Mouse (Mus musculus): ENCODE results near the gene Tns1. TPM values are rescaled to one million over a fixed set of nuclear protein-coding genes. Genes with fewer than 3 reads are reported as not detected.

The Tns1 gene
- polyA plus RNA-seq, 1 experiment from 2014 or later, result 84.7 TPM

- WGBS (ENCODE audit: missing documents), result 63% methylated on average over 10 of the region's 12 CpGs
Measured at GRCm38 (mm10) chr1:73962668-73963371, 161.4 kb downstream of the Tns1 start.

GRCm38 (mm10) chr1:73962049-73962448 is 162.2 kb downstream of the Tns1 start:
- WGBS (ENCODE audit: missing documents), result 94% methylated on average over 5 of the region's 5 CpGs
- Histone ChIP-seq H3K79me2 (ENCODE audit: inconsistent target) (peaks cover 7% of the 10 kb centered on the region; the same call in 1 of the 2 replicates), H3K27ac (no peak overlapping the region), H3K36me3 (ENCODE audit: inconsistent target) (no peaks in the 10 kb centered on the region; the same call in 1 of the 2 replicates), H3K4me3 (ENCODE audit: inconsistent target) (no peak overlapping the region)

More at GRCm38 (mm10) chr1:73962668-73963371, 161.4 kb downstream of the Tns1 start:
- Histone ChIP-seq H3K79me2 (ENCODE audit: inconsistent target) (peaks cover 7% of the 10 kb centered on the region; the same call in 1 of the 2 replicates), H3K27ac (no peak overlapping the region), H3K36me3 (ENCODE audit: inconsistent target) (no peaks in the 10 kb centered on the region; the same call in 1 of the 2 replicates), H3K4me3 (ENCODE audit: inconsistent target) (no peak overlapping the region)

GRCm38 (mm10) chr1:73959758-73960157 is 164.5 kb downstream of the Tns1 start:
- WGBS (ENCODE audit: missing documents), result 91% methylated on average over 10 of the region's 10 CpGs
- no peaks in the 10 kb centered on the region; the same call in 1 of the 2 replicates for H3K36me3 ChIP-seq (ENCODE audit: inconsistent target)
- H3K27ac ChIP-seq, result no peak overlapping the region
- H3K79me2 ChIP-seq (ENCODE audit: inconsistent target), result no peaks in the 10 kb centered on the region
- H3K4me3 ChIP-seq (ENCODE audit: inconsistent target), result no peak overlapping the region

- Histone ChIP-seq H3K79me2 (ENCODE audit: inconsistent target) (no peaks in the 10 kb centered on the region), H3K4me3 (ENCODE audit: inconsistent target) (no peak overlapping the region), H3K27ac (no peak overlapping the region), H3K36me3 (ENCODE audit: inconsistent target) (no peaks in the 10 kb centered on the region; the same call in 1 of the 2 replicates)
- 93% methylated on average over 6 of the region's 6 CpGs for WGBS (ENCODE audit: missing documents)
Measured at GRCm38 (mm10) chr1:73959344-73959743, 164.9 kb downstream of the Tns1 start.

GRCm38 (mm10) chr1:73958210-73958983 is 165.9 kb downstream of the Tns1 start:
- Histone ChIP-seq H3K27ac (no peak overlapping the region), H3K36me3 (ENCODE audit: inconsistent target) (peaks cover 7% of the 10 kb centered on the region; the same call in 1 of the 2 replicates), H3K4me3 (ENCODE audit: inconsistent target) (no peak overlapping the region), H3K79me2 (ENCODE audit: inconsistent target) (no peaks in the 10 kb centered on the region)
- 89% methylated on average over 9 of the region's 9 CpGs for WGBS (ENCODE audit: missing documents)

- no peaks in the 10 kb centered on the region for H3K79me2 ChIP-seq (ENCODE audit: inconsistent target)
- WGBS (ENCODE audit: missing documents), result 100% methylated on average over 1 of the region's 4 CpGs
- H3K4me3 ChIP-seq (ENCODE audit: inconsistent target), result no peak overlapping the region
- H3K27ac ChIP-seq, result no peak overlapping the region
- peaks cover 17% of the 10 kb centered on the region; the same call in 1 of the 2 replicates for H3K36me3 ChIP-seq (ENCODE audit: inconsistent target)
Measured at GRCm38 (mm10) chr1:73957428-73957827, 166.8 kb downstream of the Tns1 start.

GRCm38 (mm10) chr1:73956320-73956719 is 167.9 kb downstream of the Tns1 start:
- Histone ChIP-seq H3K27ac (0 out of 2 replicates have a peak overlapping the region, but pooled peaks have one; percentile 10), H3K79me2 (ENCODE audit: inconsistent target) (no peaks in the 10 kb centered on the region), H3K36me3 (ENCODE audit: inconsistent target) (peaks cover 19% of the 10 kb centered on the region; the same call in 1 of the 2 replicates), H3K4me3 (ENCODE audit: inconsistent target) (no peak overlapping the region)
- WGBS (ENCODE audit: missing documents), result 82% methylated on average over 1 of the region's 1 CpGs

- peak overlapping the region; percentile 31 for H3K27ac ChIP-seq
- no peaks in the 10 kb centered on the region for H3K79me2 ChIP-seq (ENCODE audit: inconsistent target)
- no peak overlapping the region for H3K4me3 ChIP-seq (ENCODE audit: inconsistent target)
- H3K36me3 ChIP-seq (ENCODE audit: inconsistent target), result peaks cover 19% of the 10 kb centered on the region; the same call in 1 of the 2 replicates
- WGBS (ENCODE audit: missing documents), result 58% methylated on average over 3 of the region's 4 CpGs
Measured at GRCm38 (mm10) chr1:73955259-73955842, 168.9 kb downstream of the Tns1 start.

DNA sequence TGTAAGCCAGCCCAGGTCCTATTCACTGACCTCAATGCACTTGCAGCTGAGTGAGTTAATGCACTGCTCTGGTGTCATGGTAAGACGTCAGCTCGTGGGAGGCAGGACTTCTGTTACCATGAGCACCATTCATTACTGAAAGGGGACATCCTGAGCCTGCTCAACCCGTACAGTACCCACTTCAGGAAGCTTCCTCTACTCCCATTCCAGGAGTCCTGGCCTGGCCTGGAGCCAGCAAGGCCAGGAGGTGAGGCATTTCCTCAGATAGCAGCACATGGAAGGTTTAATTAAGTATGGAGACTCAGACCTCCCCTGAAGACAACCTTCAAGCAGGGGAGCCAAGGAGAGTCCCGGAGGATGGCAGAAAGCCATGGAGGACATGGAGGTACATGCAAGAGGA is 169.6 kb downstream of the Tns1 start:
- H3K36me3 ChIP-seq (ENCODE audit: inconsistent target), result peaks cover 19% of the 10 kb centered on the region; the same call in 1 of the 2 replicates
- no peak overlapping the region for H3K4me3 ChIP-seq (ENCODE audit: inconsistent target)
- H3K79me2 ChIP-seq (ENCODE audit: inconsistent target), result no peaks in the 10 kb centered on the region
- WGBS (ENCODE audit: missing documents), result 92% methylated on average over 4 of the region's 4 CpGs
- H3K27ac ChIP-seq, result peak overlapping the region; percentile 31; the same call in 1 of the 2 replicates

DNA sequence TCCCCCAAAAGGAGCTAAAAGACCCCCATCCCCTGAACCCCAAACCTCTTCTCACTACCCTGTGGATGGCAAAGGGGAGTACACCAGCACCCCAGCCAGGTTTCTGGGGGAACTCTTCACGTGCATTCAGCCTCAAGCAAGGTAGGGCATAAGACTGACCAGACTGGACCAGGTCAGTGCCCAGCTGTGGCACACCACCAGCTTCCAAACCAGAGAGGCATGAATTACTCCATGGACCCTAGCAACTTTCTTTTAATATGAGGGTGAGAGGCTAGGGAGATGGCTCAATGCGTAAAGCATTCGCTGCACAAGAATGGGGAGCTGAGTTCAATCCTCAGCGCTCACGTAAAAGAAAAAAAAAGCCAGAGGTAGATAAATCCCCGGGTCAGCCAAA is 170.2 kb downstream of the Tns1 start:
- H3K4me3 ChIP-seq (ENCODE audit: inconsistent target), result no peak overlapping the region
- 98% methylated on average over 6 of the region's 6 CpGs for WGBS (ENCODE audit: missing documents)
- H3K27ac ChIP-seq, result no peak overlapping the region
- H3K79me2 ChIP-seq (ENCODE audit: inconsistent target), result no peaks in the 10 kb centered on the region
- peaks cover 19% of the 10 kb centered on the region; the same call in 1 of the 2 replicates for H3K36me3 ChIP-seq (ENCODE audit: inconsistent target)

GRCm38 (mm10) chr1:73953317-73954014 is 170.8 kb downstream of the Tns1 start:
- H3K4me3 ChIP-seq (ENCODE audit: inconsistent target), result no peak overlapping the region
- WGBS (ENCODE audit: missing documents), result 95% methylated on average over 20 of the region's 20 CpGs
- H3K79me2 ChIP-seq (ENCODE audit: inconsistent target), result no peaks in the 10 kb centered on the region
- H3K36me3 ChIP-seq (ENCODE audit: inconsistent target), result peaks cover 19% of the 10 kb centered on the region; the same call in 1 of the 2 replicates
- H3K27ac ChIP-seq, result no peak overlapping the region

DNA sequence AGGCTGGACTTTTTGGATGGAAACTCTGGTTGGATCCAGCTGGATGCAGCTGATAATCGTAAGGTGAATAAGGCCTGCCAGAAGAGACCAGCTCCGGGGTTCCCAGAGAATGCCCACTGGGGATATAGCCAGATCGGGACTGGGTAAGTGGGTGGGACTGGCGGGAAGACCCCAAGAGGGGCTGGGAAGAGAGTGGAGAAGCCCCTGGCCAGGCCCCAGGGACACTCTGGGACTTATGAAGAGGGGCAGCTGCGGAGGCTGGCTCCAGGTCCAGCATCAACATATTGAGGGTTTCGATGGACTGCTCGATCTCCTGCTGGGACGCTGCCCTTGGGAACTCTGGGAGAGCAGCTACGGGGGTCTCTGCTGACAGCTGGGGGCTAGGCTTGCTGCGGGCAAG is 171.7 kb downstream of the Tns1 start:
- Histone ChIP-seq H3K27ac (no peak overlapping the region), H3K79me2 (ENCODE audit: inconsistent target) (no peaks in the 10 kb centered on the region), H3K36me3 (ENCODE audit: inconsistent target) (peaks cover 19% of the 10 kb centered on the region; the same call in 1 of the 2 replicates), H3K4me3 (ENCODE audit: inconsistent target) (no peak overlapping the region)
- WGBS (ENCODE audit: missing documents), result 97% methylated on average over 10 of the region's 10 CpGs

DNA sequence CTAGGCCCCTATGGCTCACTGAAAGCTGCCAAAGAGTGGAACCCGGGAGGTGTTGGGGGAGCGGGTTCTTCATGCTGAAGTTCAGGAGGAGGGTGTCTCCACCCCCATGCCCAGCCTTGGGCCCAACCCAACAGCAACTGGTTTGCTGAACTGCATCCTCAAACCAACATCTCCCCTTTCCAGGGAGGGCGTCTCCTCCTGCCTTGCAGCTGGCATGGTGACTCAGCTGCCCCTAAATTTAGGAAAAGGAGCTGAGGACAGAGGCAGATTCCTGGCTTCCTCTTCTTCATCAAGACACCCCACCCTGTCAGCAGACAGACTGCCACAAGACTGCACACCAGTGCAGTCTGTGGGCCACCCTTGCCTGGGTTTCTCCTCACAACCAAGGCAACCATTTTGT is 173.1 kb downstream of the Tns1 start:
- Histone ChIP-seq H3K79me2 (ENCODE audit: inconsistent target) (no peaks in the 10 kb centered on the region), H3K36me3 (ENCODE audit: inconsistent target) (peaks cover 19% of the 10 kb centered on the region; the same call in 1 of the 2 replicates), H3K27ac (peak overlapping the region; percentile 60), H3K4me3 (ENCODE audit: inconsistent target) (no peak overlapping the region)
- 73% methylated on average over 3 of the region's 3 CpGs for WGBS (ENCODE audit: missing documents)

GRCm38 (mm10) chr1:73948757-73949156 is 175.5 kb downstream of the Tns1 start:
- Histone ChIP-seq H3K4me3 (ENCODE audit: inconsistent target) (no peak overlapping the region), H3K27ac (no peak overlapping the region), H3K36me3 (ENCODE audit: inconsistent target) (peaks cover 16% of the 10 kb centered on the region; the same call in 1 of the 2 replicates), H3K79me2 (ENCODE audit: inconsistent target) (no peaks in the 10 kb centered on the region)
- WGBS (ENCODE audit: missing documents), result 90% methylated on average over 5 of the region's 5 CpGs

All from macrophage (primary cell).